ENCODE assay signal across 26 mouse cellular contexts in genomic region chr8:26921531-26922177, GRCm38 (mm10).
"Had no signal": no experiment of that assay in that cellular context is flagged by ENCODE, and none has a peak within 500 bp of the region (broad histone marks: within the 10 kb centered on the region; RNA-seq: fewer than 3 reads in every experiment).

No protein-coding gene starts in this region.

- H3K27ac ChIP-seq: gastrocnemius, adult 2 months; heart, adult 2 months; hindbrain, embryonic 10.5 days; hindbrain, embryonic 12.5 days; hindbrain, embryonic 14.5 days; intestine, embryonic 15.5 days; layer of hippocampus, adult 2 months; left cerebral cortex, adult 2 months; limb, embryonic 10.5 days; limb, embryonic 12.5 days; liver, embryonic 13.5 days; liver, embryonic 15.5 days had no signal

- H3K4me2 ChIP-seq: heart, embryonic 11.5 days; hindbrain, embryonic 12.5 days; hindbrain, embryonic 14.5 days; intestine, embryonic 15.5 days; limb, embryonic 12.5 days; liver, embryonic 11.5 days; liver, embryonic 13.5 days; liver, embryonic 15.5 days had no signal

- DNase-seq: gastrocnemius, adult 2 months; gastrocnemius, postnatal 10 days; gastrocnemius, postnatal 25 days; heart, adult 2 months; heart, postnatal 10 days; kidney, adult 18-20 months; kidney, adult 8-10 months; kidney, postnatal 10 days; kidney, postnatal 25 days; kidney, postnatal 4 days; liver; liver, embryonic 13.5 days had no signal

- H3K36me3 ChIP-seq: hindbrain, embryonic 10.5 days; hindbrain, embryonic 12.5 days; intestine, embryonic 15.5 days; limb, embryonic 10.5 days; limb, embryonic 12.5 days; liver, embryonic 13.5 days; liver, embryonic 15.5 days had no signal

- H3K4me3 ChIP-seq: gastrocnemius, adult 2 months; heart, adult 2 months; hindbrain, embryonic 10.5 days; hindbrain, embryonic 12.5 days; intestine, embryonic 15.5 days; layer of hippocampus, adult 2 months; left cerebral cortex, adult 2 months; limb, embryonic 10.5 days; limb, embryonic 12.5 days; liver, embryonic 13.5 days; liver, embryonic 15.5 days had no signal

- H3K9ac ChIP-seq: hindbrain, embryonic 12.5 days; hindbrain, embryonic 14.5 days; intestine, embryonic 15.5 days; limb, embryonic 12.5 days; liver, embryonic 13.5 days; liver, embryonic 15.5 days had no signal

- H3K27me3 ChIP-seq: hindbrain, embryonic 12.5 days; intestine, embryonic 15.5 days; liver, embryonic 13.5 days; liver, embryonic 15.5 days had no signal

- ATAC-seq: hindbrain, embryonic 16.5 days; inflammation-experienced regulatory T-cells, adult 6 months; intestine, embryonic 15.5 days; intestine, postnatal 0 days had no signal

- H3K9me3 ChIP-seq: hindbrain, embryonic 10.5 days; hindbrain, embryonic 12.5 days; intestine, embryonic 15.5 days; limb, embryonic 10.5 days; limb, embryonic 12.5 days; liver, embryonic 13.5 days; liver, embryonic 15.5 days had no signal

- H3K4me1 ChIP-seq: hindbrain, embryonic 10.5 days; hindbrain, embryonic 12.5 days; intestine, embryonic 15.5 days; limb, embryonic 12.5 days; liver, embryonic 13.5 days; liver, embryonic 15.5 days had no signal
